Mouse (Mus musculus): ENCODE data around the gene Egln1. TPM values are rescaled to one million over a fixed set of nuclear protein-coding genes. Genes with fewer than 3 reads are reported as not detected.

Gene Egln1
- total and polyA plus RNA-seq, 3 experiments = 146 to 374 (median 331) TPM

- peak in 1 of 2 experiments; percentile 31 for DNase-seq
- TF ChIP-seq POLR2A (IDR thresholded peaks at IDR 0.05; ENCODE audit: insufficient read depth, low read depth, low read length) = no peak
- no peak for TF ChIP-seq EP300 (IDR thresholded peaks at IDR 0.05; ENCODE audit: insufficient read depth, low read depth, low read length)
- TF ChIP-seq CTCF (IDR thresholded peaks at IDR 0.05) = no peak
- H3K36me3 ChIP-seq (ENCODE audit: control insufficient read depth, insufficient read depth, low read length) = peaks cover 13% of the 10 kb centered on the region
These were observed 50.7 kb downstream of the Egln1 start for GRCm38 (mm10) chr8:124898251-124898905.

GRCm38 (mm10) chr8:124897386-124898250 lies 51.5 kb downstream of the Egln1 start, which contains the start of the genes Exoc8 and Sprtn:
Exoc8 (minus strand) TSS chr8:124897705.
Sprtn (plus strand) TSS chr8:124897886.
- TF ChIP-seq EP300 (IDR thresholded peaks at IDR 0.05; ENCODE audit: insufficient read depth, low read depth, low read length) (no peak), POLR2A (IDR thresholded peaks at IDR 0.05; ENCODE audit: insufficient read depth, low read depth, low read length) (peak; percentile 88)
- H3K27ac ChIP-seq = peak within 1 kb of the TSS; percentile 95
- H3K36me3 ChIP-seq (ENCODE audit: control insufficient read depth, insufficient read depth, low read length) = peaks cover 17% of the 10 kb centered on the region
- DNase-seq = peak; percentile 98 to 99
- H3K79me2 ChIP-seq (replicated peaks; ENCODE audit: control insufficient read depth, insufficient read depth, low read length) = peaks cover 1% of the 10 kb centered on the region
- H3K4me3 ChIP-seq = peak within 1 kb of the TSS; percentile 83
- intact Hi-C loops (cut with DNase I) = loop anchor here (2.0 to 5.0 kb wide), 3 partner anchors 49 to 137 kb away; partner anchors contain the start of gene Tsnax
- WGBS = under 1% methylated on average over 113 of the region's 114 CpGs
- peak within 1 kb of the TSS; percentile 95 for H3K9ac ChIP-seq (ENCODE audit: low read depth, low read length)
- H3K4me1 ChIP-seq (ENCODE audit: control insufficient read depth, insufficient read depth, low read length) = peaks cover 15% of the 10 kb centered on the region
- H3K27me3 ChIP-seq (ENCODE audit: control insufficient read depth, insufficient read depth, low read length) = no peaks in the 10 kb centered on the region

More at GRCm38 (mm10) chr8:124898251-124898905, 50.7 kb downstream of the Egln1 start:
- peaks cover 15% of the 10 kb centered on the region for H3K4me1 ChIP-seq (ENCODE audit: control insufficient read depth, insufficient read depth, low read length)
- peak overlapping the region; percentile 83 for H3K4me3 ChIP-seq
- no peaks in the 10 kb centered on the region for H3K27me3 ChIP-seq (ENCODE audit: control insufficient read depth, insufficient read depth, low read length)
- peak overlapping the region; percentile 95 for H3K27ac ChIP-seq
- peak overlapping the region; percentile 83 for H3K9ac ChIP-seq (ENCODE audit: low read depth, low read length)
- 2% methylated on average over 31 of the region's 31 CpGs for WGBS
- intact Hi-C loops (cut with DNase I) = loop anchor here (5.0 kb wide), 1 partner anchor 114 kb away; the partner anchor contains the start of gene Tsnax
- peaks cover 1% of the 10 kb centered on the region for H3K79me2 ChIP-seq (replicated peaks; ENCODE audit: control insufficient read depth, insufficient read depth, low read length)

DNA sequence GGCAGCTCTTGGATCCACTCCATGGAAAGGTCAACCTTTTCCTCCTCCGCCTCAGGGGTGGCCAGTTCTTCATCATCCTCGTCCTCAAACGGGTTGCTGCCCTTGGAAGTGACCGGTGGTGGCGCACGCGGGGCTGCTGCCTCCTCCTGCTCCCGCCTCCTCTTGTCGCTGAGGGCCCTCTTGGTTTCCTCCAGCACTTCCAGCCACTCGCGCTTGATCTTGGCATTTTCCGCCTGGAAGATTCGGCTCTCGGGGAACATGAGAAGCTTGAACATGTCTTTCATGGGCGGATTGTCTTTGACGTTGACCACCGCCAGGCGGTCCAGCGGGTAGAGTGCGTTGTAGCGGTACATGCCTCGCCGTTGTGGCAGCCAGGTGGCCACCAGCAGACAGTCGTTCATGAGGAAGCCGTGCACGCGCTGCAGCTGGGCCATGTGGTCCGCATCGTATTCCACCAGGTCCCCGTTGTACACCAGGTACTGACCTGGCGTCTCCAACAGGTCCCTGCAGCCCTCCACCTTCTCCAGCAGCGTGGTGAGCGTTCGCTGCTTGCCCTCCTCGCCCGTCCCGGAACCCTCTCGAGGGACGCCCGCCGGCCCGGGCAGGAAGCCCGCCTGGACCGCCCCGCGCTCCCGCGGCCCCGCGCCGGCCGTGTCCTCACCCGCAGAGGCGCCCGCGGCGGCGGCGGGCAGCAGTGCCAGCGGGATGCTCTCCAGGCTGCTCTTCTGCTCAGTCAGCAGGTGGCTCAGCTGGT lies 52.3 kb downstream of the Egln1 start:
- peaks cover 17% of the 10 kb centered on the region for H3K36me3 ChIP-seq (ENCODE audit: control insufficient read depth, insufficient read depth, low read length)
- intact Hi-C loops (cut with DNase I) = loop anchor here (2.0 to 5.0 kb wide), 3 partner anchors 50 to 138 kb away; partner anchors contain the start of gene Tsnax
- peak; percentile 87 for TF ChIP-seq CTCF (IDR thresholded peaks at IDR 0.05)
- peak; percentile 67; the same call in 1 of the 2 replicates for TF ChIP-seq EP300 (IDR thresholded peaks at IDR 0.05; ENCODE audit: insufficient read depth, low read depth, low read length)
- peak; percentile 16; the same call in 1 of the 2 replicates for TF ChIP-seq POLR2A (IDR thresholded peaks at IDR 0.05; ENCODE audit: insufficient read depth, low read depth, low read length)
- peak; percentile 82 to 86 for DNase-seq
- peak overlapping the region; percentile 95 for H3K9ac ChIP-seq (ENCODE audit: low read depth, low read length)
- H3K79me2 ChIP-seq (replicated peaks; ENCODE audit: control insufficient read depth, insufficient read depth, low read length) = peaks cover 1% of the 10 kb centered on the region
- under 1% methylated on average over 59 of the region's 60 CpGs for WGBS
- H3K4me3 ChIP-seq = peak overlapping the region; percentile 83
- H3K4me1 ChIP-seq (ENCODE audit: control insufficient read depth, insufficient read depth, low read length) = peaks cover 15% of the 10 kb centered on the region
- peak overlapping the region; percentile 95 for H3K27ac ChIP-seq
- H3K27me3 ChIP-seq (ENCODE audit: control insufficient read depth, insufficient read depth, low read length) = no peaks in the 10 kb centered on the region

DNA sequence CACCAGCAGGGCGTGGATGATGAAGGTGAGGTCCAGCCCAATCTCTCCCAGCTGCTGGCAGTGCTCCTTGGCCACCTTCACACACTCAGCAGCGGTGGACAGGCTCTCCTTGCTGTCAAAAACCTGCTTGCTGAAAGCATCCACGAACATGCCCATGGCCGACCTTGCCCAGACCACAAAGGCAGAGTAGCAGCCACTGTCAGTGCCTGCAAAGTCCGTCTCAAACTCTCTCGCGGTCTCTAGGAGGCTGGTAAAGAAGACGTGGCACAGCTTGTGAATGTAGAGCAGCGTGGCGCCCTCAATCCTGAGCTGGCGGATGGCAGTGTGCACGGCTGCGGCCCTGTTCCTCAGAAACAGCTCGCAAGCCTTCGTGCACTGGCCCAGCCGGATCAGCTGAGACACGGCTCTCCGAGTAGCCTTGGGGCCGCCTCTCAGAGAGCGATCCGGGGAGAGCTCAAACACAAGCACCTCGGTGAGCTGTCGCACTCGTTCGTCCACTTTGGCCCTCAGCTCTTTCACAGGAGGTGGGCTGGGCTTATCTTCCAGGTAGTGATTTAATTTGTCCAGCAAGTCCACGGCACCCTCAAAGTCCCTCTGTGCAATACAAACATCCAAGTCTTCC lies 53.0 kb downstream of the Egln1 start:
- Histone ChIP-seq H3K27me3 (ENCODE audit: control insufficient read depth, insufficient read depth, low read length) (no peaks in the 10 kb centered on the region), H3K4me3 (peak overlapping the region; percentile 83), H3K9ac (ENCODE audit: low read depth, low read length) (peak overlapping the region; percentile 95; the same call in 1 of the 2 replicates), H3K4me1 (ENCODE audit: control insufficient read depth, insufficient read depth, low read length) (peaks cover 15% of the 10 kb centered on the region), H3K79me2 (replicated peaks; ENCODE audit: control insufficient read depth, insufficient read depth, low read length) (peaks cover 1% of the 10 kb centered on the region), H3K36me3 (ENCODE audit: control insufficient read depth, insufficient read depth, low read length) (peaks cover 17% of the 10 kb centered on the region), H3K27ac (peak overlapping the region; percentile 95)
- WGBS = 69% methylated on average over 26 of the region's 26 CpGs
- peak; percentile 26 to 27 for DNase-seq
- intact Hi-C loops (cut with DNase I) = loop anchor here (2.0 to 5.0 kb wide), 3 partner anchors 51 to 139 kb away; partner anchors contain the start of gene Tsnax
- TF ChIP-seq CTCF (IDR thresholded peaks at IDR 0.05) = no peak
- no peak for TF ChIP-seq EP300 (IDR thresholded peaks at IDR 0.05; ENCODE audit: insufficient read depth, low read depth, low read length)
- TF ChIP-seq POLR2A (IDR thresholded peaks at IDR 0.05; ENCODE audit: insufficient read depth, low read depth, low read length) = no peak

DNA sequence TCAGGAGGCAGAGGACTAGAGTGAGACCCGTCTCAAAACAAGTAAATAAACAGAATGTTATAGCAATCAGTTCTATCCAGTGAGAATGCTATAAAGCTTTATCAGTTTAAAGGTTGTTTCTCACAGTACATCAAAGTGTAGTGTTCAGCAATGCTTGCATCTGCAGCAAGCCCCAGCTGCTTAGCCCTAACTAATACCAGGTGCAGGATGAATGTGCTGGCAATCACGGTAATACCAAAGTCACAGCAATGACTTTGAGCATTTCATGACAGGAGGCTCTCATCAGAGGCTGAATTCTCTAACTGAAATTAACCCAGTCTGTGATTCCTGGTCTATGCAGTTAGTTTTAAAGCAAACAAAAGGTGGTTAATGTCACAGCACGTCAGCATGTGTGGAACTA lies 56.5 kb downstream of the Egln1 start:
- intact Hi-C loops (cut with DNase I) = no loop called here
- TF ChIP-seq POLR2A (IDR thresholded peaks at IDR 0.05; ENCODE audit: insufficient read depth, low read depth, low read length) (no peak), EP300 (IDR thresholded peaks at IDR 0.05; ENCODE audit: insufficient read depth, low read depth, low read length) (no peak), CTCF (IDR thresholded peaks at IDR 0.05) (no peak)
- H3K4me3 ChIP-seq = no peak overlapping the region
- H3K9ac ChIP-seq (ENCODE audit: low read depth, low read length) = no peak overlapping the region
- H3K79me2 ChIP-seq (replicated peaks; ENCODE audit: control insufficient read depth, insufficient read depth, low read length) = no peaks in the 10 kb centered on the region; the same call in 1 of the 2 replicates
- H3K27ac ChIP-seq = no peak overlapping the region
- peaks cover 17% of the 10 kb centered on the region for H3K36me3 ChIP-seq (ENCODE audit: control insufficient read depth, insufficient read depth, low read length)
- H3K4me1 ChIP-seq (ENCODE audit: control insufficient read depth, insufficient read depth, low read length) = peaks cover 10% of the 10 kb centered on the region
- H3K27me3 ChIP-seq (ENCODE audit: control insufficient read depth, insufficient read depth, low read length) = no peaks in the 10 kb centered on the region
- WGBS = 60% methylated on average over 3 of the region's 3 CpGs
- DNase-seq = no peak
